Mouse (Mus musculus) G1E (cell line): ENCODE results near the gene Map3k21.

ENCODE experiments used
- CTCF ChIP-seq: IDR thresholded peaks from 2 replicates; pipeline ENCODE4 v1.5.1; 2012; ENCODE audit warnings: low read depth, low read length, inconsistent platforms, mixed read lengths
- GATA1 ChIP-seq: IDR thresholded peaks from 2 replicates; pipeline ENCODE4 v1.6.1; 2012; ENCODE audit warnings: borderline replicate concordance, low read length, inconsistent platforms, mixed read lengths
- POLR2AphosphoS5 ChIP-seq: IDR thresholded peaks from 2 replicates; pipeline ENCODE4 v1.6.1; 2012; ENCODE audit warnings: low read depth, low read length, inconsistent platforms; ENCODE audit not compliant: insufficient replicate concordance
- TAL1 ChIP-seq: conservative IDR thresholded peaks from 2 replicates; pipeline ENCODE4 v1.6.1; 2012; ENCODE audit warnings: low read depth, low read length, inconsistent platforms, mixed read lengths

GRCm38 (mm10) chr8:125897388-125897787, 12.9 kb upstream of the Map3k21 start:
- TF ChIP-seq CTCF (no peak), POLR2AphosphoS5 (no peak), GATA1 (no peak), TAL1 (no peak)
